Mouse (Mus musculus): ENCODE data around the gene Hmg20b. TPM values are rescaled to one million over a fixed set of nuclear protein-coding genes. Genes with fewer than 3 reads are reported as not detected.

Hmg20b gene
- polyA plus RNA-seq, 1 experiment from 2014 or later: 122 TPM

- Histone ChIP-seq H3K4me3 (peak overlapping the region; percentile 85), H3K9me3 (no peaks in the 10 kb centered on the region), H3K27ac (replicated peaks) (0 out of 2 replicates have a peak overlapping the region, but pooled peaks have one; percentile 85), H3K36me3 (replicated peaks) (peaks cover 29% of the 10 kb centered on the region), H3K27me3 (replicated peaks; ENCODE audit: low read depth, poor library complexity, severe bottlenecking) (peaks cover 59% of the 10 kb centered on the region), H3K4me1 (peaks cover 80% of the 10 kb centered on the region)
- 25% methylated on average over 4 of the region's 4 CpGs for WGBS
- no peak for DNase-seq (ENCODE audit: low spot score)
Observed at GRCm38 (mm10) chr10:81358209-81358608, 7.9 kb upstream of the Hmg20b start.

- H3K36me3 ChIP-seq (replicated peaks): peaks cover 19% of the 10 kb centered on the region; the same call in 1 of the 2 replicates
- peak within 1 kb of the TSS; percentile 85 for H3K4me3 ChIP-seq
- DNase-seq (ENCODE audit: low spot score): peak; percentile 92
- peaks cover 49% of the 10 kb centered on the region for H3K27me3 ChIP-seq (replicated peaks; ENCODE audit: low read depth, poor library complexity, severe bottlenecking)
- no peaks in the 10 kb centered on the region for H3K9me3 ChIP-seq
- peak within 1 kb of the TSS; percentile 85 for H3K27ac ChIP-seq (replicated peaks)
- 3% methylated on average over 79 of the region's 79 CpGs for WGBS
- H3K4me1 ChIP-seq: peaks cover 70% of the 10 kb centered on the region
Observed at GRCm38 (mm10) chr10:81356991-81357844, 6.9 kb upstream of the Hmg20b start, which contains the start of gene Mfsd12. TSS of gene Mfsd12 (plus strand) at chr10:81357491.

- H3K4me1 ChIP-seq: peaks cover 68% of the 10 kb centered on the region
- H3K27me3 ChIP-seq (replicated peaks; ENCODE audit: low read depth, poor library complexity, severe bottlenecking): peaks cover 42% of the 10 kb centered on the region
- H3K9me3 ChIP-seq: no peaks in the 10 kb centered on the region
- H3K36me3 ChIP-seq (replicated peaks): peaks cover 12% of the 10 kb centered on the region; the same call in 1 of the 2 replicates
- peak overlapping the region; percentile 85 for H3K4me3 ChIP-seq
- DNase-seq (ENCODE audit: low spot score): no peak
- no peak overlapping the region; the same call in 1 of the 2 replicates for H3K27ac ChIP-seq (replicated peaks)
- 56% methylated on average over 12 of the region's 12 CpGs for WGBS
Observed at GRCm38 (mm10) chr10:81356352-81356990, 6.2 kb upstream of the Hmg20b start.

DNA sequence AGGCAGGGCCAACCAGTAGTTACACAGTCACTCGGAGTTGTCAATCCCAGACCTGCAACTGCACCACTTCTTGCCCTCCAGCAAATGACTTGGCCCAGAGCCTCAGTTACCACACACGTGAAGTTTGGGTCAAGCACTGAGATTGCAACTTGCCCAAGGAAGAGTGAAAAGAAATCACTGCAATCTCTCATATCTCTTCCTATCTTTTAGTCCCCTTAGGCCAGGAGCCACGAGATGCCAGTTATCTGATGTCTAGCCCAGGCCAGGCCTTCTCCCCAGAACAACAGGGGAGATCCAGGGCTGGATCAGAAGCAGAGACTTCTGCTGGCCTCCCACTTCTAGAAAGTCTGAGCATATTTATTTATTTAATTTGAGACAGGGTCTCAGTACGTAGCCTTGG, 5.3 kb upstream of the Hmg20b start:
- Histone ChIP-seq H3K4me3 (no peak overlapping the region), H3K9me3 (no peaks in the 10 kb centered on the region), H3K4me1 (peaks cover 66% of the 10 kb centered on the region), H3K27me3 (replicated peaks; ENCODE audit: low read depth, poor library complexity, severe bottlenecking) (peaks cover 42% of the 10 kb centered on the region), H3K27ac (replicated peaks) (no peak overlapping the region), H3K36me3 (replicated peaks) (0 out of 2 replicates have a peak, but pooled peaks cover 4% of the 10 kb centered on the region)
- WGBS: 70% methylated on average over 4 of the region's 4 CpGs
- no peak for DNase-seq (ENCODE audit: low spot score)

GRCm38 (mm10) chr10:81354738-81355477, 4.6 kb upstream of the Hmg20b start:
- no peak for DNase-seq (ENCODE audit: low spot score)
- Histone ChIP-seq H3K4me3 (no peak overlapping the region), H3K4me1 (peaks cover 62% of the 10 kb centered on the region), H3K27me3 (replicated peaks; ENCODE audit: low read depth, poor library complexity, severe bottlenecking) (peaks cover 41% of the 10 kb centered on the region), H3K36me3 (replicated peaks) (0 out of 2 replicates have a peak, but pooled peaks cover under 1% of the 10 kb centered on the region), H3K27ac (replicated peaks) (no peak overlapping the region; the same call in 1 of the 2 replicates), H3K9me3 (no peaks in the 10 kb centered on the region)
- 57% methylated on average over 9 of the region's 9 CpGs for WGBS

- 22% methylated on average over 9 of the region's 9 CpGs for WGBS
- Histone ChIP-seq H3K9me3 (no peaks in the 10 kb centered on the region), H3K36me3 (replicated peaks) (peaks cover 19% of the 10 kb centered on the region), H3K27me3 (replicated peaks; ENCODE audit: low read depth, poor library complexity, severe bottlenecking) (peaks cover 39% of the 10 kb centered on the region), H3K27ac (replicated peaks) (no peak overlapping the region), H3K4me1 (peaks cover 62% of the 10 kb centered on the region), H3K4me3 (peak overlapping the region; percentile 25; the same call in 1 of the 2 replicates)
- no peak for DNase-seq (ENCODE audit: low spot score)
Observed at GRCm38 (mm10) chr10:81351678-81352291, 1.5 kb upstream of the Hmg20b start.

DNA sequence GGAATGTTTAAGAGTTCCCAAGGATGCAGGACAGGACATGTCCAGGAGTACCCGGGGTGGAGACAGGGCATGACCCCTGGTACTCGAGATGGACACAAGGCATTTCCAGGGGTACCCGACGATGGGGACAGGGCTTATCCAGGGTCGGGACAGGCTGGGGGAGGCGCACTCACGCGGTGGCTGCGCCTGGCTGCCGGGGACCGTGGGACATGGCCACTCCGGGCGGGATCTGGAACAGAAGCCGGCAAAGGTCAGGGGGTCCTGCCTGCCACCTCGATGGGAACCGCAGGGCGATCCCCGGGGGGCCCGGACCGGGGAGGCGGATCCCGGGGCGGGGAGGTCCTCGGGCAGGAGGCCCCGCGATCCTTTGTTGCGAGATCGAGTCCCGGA, 324 bp downstream of the Hmg20b start:
- H3K4me1 ChIP-seq: peaks cover 61% of the 10 kb centered on the region
- 1% methylated on average over 29 of the region's 29 CpGs for WGBS
- DNase-seq (ENCODE audit: low spot score): no peak
- H3K4me3 ChIP-seq: peak overlapping the region; percentile 98
- H3K9me3 ChIP-seq: no peaks in the 10 kb centered on the region
- peak overlapping the region; percentile 95 for H3K27ac ChIP-seq (replicated peaks)
- H3K27me3 ChIP-seq (replicated peaks; ENCODE audit: low read depth, poor library complexity, severe bottlenecking): peaks cover 42% of the 10 kb centered on the region
- H3K36me3 ChIP-seq (replicated peaks): peaks cover 38% of the 10 kb centered on the region

- H3K36me3 ChIP-seq (replicated peaks): peaks cover 38% of the 10 kb centered on the region
- DNase-seq (ENCODE audit: low spot score): peak; percentile 57
- H3K4me3 ChIP-seq: peak overlapping the region; percentile 98
- H3K27ac ChIP-seq (replicated peaks): peak overlapping the region; percentile 95
- WGBS: 6% methylated on average over 12 of the region's 12 CpGs
- H3K9me3 ChIP-seq: no peaks in the 10 kb centered on the region
- H3K27me3 ChIP-seq (replicated peaks; ENCODE audit: low read depth, poor library complexity, severe bottlenecking): peaks cover 50% of the 10 kb centered on the region
- peaks cover 53% of the 10 kb centered on the region for H3K4me1 ChIP-seq
Observed at GRCm38 (mm10) chr10:81349146-81349545, 1.1 kb downstream of the Hmg20b start.

DNA sequence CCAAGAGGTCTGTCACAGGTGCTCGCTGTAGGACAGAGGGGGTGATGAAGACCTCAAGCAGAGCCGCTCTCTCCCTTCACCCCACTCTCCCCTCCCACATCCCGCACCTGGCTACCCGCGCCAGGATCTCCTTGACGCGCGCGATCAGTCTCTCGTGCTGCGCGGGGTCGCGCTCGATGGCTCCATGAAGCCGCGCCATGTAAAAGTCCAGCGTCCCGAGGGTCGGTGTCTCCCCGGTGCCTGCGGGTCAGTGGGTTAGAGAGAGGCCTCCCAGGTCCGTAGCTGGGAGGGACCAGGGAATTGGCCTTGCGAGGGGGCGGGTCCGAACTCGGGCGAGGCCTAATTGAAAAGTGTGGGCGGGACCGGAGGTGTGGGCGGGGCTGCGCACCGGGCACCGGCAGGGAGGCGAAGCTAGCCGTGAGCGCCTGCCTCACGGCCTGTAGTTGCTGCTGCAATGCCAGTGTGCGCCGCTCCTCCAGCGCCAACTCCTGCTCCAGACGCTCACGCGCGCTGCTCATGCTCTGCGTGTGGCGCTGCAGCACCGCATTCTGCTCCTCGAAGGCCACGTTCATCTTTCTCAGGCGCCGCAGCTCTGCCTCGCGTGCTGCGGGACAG, 3.7 kb downstream of the Hmg20b start:
- Histone ChIP-seq H3K36me3 (replicated peaks) (peaks cover 38% of the 10 kb centered on the region), H3K4me1 (peaks cover 56% of the 10 kb centered on the region), H3K9me3 (no peaks in the 10 kb centered on the region), H3K27ac (replicated peaks) (peak overlapping the region; percentile 59), H3K27me3 (replicated peaks; ENCODE audit: low read depth, poor library complexity, severe bottlenecking) (peaks cover 75% of the 10 kb centered on the region), H3K4me3 (peak overlapping the region; percentile 53)
- 4% methylated on average over 55 of the region's 55 CpGs for WGBS
- DNase-seq (ENCODE audit: low spot score): peak; percentile 84

- Histone ChIP-seq H3K9me3 (no peaks in the 10 kb centered on the region), H3K4me3 (no peak overlapping the region), H3K27ac (replicated peaks) (no peak overlapping the region), H3K36me3 (replicated peaks) (peaks cover 38% of the 10 kb centered on the region), H3K4me1 (peaks cover 54% of the 10 kb centered on the region), H3K27me3 (replicated peaks; ENCODE audit: low read depth, poor library complexity, severe bottlenecking) (peaks cover 90% of the 10 kb centered on the region)
- 80% methylated on average over 4 of the region's 4 CpGs for WGBS
- no peak for DNase-seq (ENCODE audit: low spot score)
Observed at GRCm38 (mm10) chr10:81345162-81345534, 5.1 kb downstream of the Hmg20b start.

DNA sequence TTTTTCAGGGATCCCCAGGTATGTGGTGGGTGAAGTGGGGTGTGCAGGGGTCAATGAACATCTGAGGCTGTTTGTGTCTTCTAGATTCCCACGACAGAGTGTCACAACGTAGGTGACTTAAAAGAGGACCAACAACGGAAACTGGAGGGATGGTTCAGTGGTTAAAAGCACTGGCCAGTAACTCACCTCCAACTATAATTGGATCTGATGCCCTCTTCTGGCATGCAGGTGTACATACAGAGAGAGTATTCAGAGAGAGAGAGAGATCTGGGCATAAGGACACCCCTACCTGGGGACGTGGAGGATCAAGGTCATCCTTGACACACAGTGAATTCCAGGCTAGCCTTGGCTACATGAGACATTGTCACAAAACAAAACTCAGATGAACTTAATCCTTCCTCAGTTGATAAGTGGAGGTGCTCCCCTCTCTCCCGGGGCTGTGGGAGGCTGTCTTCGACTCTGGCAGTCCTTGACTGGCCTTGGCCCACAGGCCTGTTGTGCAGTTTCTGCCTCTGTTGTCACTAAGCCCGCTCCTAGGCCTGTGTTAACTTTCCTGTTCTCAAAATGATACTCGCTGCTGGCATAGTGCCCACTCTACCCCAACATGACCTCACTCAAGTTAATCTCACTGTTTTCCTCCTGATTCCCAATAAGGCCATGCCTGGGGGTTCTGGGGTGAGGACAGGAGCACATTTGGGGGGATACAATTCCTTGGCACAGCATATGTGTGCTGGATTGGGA, 5.7 kb downstream of the Hmg20b start:
- Histone ChIP-seq H3K27me3 (replicated peaks; ENCODE audit: low read depth, poor library complexity, severe bottlenecking) (peaks cover 92% of the 10 kb centered on the region), H3K9me3 (no peaks in the 10 kb centered on the region), H3K4me3 (no peak overlapping the region), H3K27ac (replicated peaks) (no peak overlapping the region), H3K4me1 (peaks cover 50% of the 10 kb centered on the region), H3K36me3 (replicated peaks) (peaks cover 38% of the 10 kb centered on the region)
- no peak for DNase-seq (ENCODE audit: low spot score)
- WGBS: 56% methylated on average over 8 of the region's 8 CpGs
